Mouse (Mus musculus) ES-Bruce4 (cell line): ENCODE data around the gene Clp1.

ENCODE experiments used
- CTCF ChIP-seq: IDR thresholded peaks from one replicate; pipeline ENCODE4 v1.8.1; 2011; ENCODE audit warnings: low read depth, low read length
- EP300 ChIP-seq: IDR thresholded peaks from 2 replicates; pipeline ENCODE4 v1.6.1; 2011; ENCODE audit warnings: low read depth, low read length; ENCODE audit not compliant: insufficient read depth

- TF ChIP-seq CTCF (no peak), EP300 (no peak)
Observed at GRCm38 (mm10) chr2:84688080-84688844, 38.9 kb downstream of the Clp1 start.
